Mouse (Mus musculus): Measurements from ENCODE around the gene Zbtb46.

Gene Zbtb46

DNA sequence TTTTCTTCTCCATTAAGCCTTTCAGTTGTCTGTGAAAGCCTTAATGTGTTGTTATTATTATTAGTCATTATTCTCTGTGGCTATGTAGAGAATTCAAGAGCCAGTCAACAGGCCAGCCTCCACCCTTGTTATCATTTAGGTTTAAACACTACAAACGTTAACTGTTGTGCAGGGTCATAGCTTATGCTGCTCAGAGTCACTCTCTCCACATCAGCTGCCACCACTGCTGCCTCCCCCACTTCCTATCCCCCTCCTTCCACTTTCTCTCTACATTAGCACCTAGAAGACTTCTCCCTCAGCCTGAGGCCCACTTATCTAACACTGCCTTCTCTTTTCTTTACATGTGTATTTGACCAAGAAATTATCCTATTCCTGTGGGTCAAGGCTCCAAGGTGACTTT, 57.7 kb downstream of the Zbtb46 start:
- DNase-seq (ENCODE audit: low spot score): no peak

DNA sequence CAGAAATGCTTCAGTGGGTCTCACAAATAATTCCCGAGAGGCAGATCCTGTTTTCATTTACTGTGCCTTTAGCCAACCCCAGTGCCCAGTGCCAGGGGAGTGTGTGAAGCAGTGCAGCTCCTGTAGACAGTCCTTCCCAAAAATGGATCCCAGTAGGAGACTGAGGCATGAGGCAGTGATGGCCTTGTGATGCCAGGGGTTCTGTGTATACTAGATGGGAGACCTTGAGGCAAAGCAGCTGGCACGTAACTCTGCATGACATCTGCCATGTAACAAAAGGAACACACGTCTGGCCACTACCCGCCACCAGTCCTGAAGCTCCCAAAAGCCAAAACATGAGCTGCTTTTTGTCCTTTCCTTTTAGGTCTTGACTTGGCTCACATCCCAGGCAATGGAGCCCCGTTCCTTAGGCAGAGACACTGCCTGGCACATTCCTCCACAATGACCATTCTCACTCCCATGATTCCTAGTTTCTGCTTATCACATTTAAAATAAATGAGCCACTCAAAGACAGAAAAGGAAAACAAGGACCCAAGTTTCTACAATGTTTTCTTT, 61.9 kb downstream of the Zbtb46 start:
- no peak for DNase-seq (ENCODE audit: low spot score)

DNA sequence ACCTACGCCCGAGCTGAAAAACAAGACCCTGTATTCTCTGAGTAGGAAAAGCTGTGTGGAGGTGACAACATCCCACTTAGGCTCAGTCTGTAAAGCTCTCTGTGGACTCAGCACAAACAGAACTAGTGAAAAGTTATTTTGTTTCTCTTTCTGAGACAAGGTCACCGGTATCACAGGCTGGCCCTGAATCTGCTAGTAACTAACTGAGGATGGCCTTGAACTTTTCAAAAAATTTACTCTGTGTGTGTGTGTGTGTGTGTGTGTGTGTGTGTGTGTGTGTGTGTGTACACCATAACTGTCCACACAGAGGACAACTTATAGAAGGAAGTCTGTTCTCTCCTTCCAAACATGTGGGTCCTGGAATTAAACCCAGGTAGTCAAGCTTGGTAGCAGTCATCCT, 65.1 kb downstream of the Zbtb46 start:
- no peak for DNase-seq (ENCODE audit: low spot score)

DNA sequence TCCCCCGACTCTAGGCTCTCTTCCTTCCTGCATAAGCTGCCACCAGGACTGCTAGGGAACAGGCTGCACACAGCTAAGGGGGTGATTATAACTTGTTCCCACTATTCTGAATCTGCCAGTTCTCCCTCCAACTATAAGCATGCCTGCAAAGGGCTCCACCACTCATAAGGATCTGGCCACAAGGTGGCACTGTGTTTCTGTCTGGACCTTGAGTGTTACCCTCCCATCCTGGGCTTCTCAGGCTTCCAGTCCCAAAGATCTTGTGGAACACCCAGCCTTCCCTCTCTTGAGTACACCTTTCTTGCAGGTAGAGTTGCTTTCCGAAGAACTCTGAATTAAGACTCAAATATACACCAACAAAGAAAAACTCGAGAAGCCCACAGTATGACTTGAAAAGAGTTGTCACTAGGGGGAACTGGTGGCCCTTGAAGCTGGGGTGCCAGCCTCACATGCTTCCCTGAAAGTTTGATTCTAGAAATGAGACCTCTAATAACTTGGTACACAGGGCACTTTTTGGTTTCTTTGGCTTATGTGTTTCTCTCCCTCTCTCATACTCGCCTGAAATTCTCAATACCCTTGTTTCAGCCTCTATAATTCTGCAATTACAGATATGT, 66.5 kb downstream of the Zbtb46 start:
- DNase-seq (ENCODE audit: low spot score): peak; percentile 66

DNA sequence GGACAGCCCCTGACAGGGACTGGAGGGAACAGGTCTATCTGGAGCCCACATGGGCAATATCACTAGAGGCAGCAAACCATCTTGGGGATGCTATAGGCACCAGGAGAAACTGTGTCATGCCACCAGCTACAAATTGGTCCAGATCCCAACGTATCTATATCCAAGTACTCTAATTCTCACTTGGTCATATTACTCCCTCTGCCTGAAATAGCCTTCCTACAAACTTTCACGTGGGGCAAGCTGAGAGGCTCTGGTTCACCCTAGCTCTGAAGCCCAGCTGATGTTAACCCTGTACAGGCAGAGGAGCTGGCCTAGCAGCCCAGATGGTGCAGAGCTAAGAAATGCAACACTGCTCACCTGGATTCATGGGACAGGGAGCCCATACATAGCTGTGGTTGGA, 67.7 kb downstream of the Zbtb46 start:
- no peak for DNase-seq (ENCODE audit: low spot score)

DNA sequence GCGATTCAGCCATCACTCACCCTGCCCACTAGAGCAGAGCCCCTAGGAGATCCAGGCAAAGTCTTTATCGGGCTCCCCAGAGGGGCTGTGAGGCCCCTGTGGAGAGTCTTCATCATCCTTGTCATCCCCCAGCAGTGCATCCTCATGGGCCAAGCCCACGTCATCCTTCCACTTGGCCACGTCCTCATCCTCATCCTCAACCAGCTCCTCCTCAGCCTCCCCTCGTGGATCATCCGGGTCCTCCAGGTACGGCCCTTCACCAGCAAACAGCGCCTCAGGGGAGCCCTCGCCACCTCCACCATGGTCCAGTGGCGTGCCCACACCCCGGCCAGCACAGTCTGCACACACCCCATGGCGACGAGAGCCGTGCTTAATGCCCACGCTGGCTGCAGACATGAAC, 68.2 kb downstream of the Zbtb46 start:
- DNase-seq (ENCODE audit: low spot score): no peak

DNA sequence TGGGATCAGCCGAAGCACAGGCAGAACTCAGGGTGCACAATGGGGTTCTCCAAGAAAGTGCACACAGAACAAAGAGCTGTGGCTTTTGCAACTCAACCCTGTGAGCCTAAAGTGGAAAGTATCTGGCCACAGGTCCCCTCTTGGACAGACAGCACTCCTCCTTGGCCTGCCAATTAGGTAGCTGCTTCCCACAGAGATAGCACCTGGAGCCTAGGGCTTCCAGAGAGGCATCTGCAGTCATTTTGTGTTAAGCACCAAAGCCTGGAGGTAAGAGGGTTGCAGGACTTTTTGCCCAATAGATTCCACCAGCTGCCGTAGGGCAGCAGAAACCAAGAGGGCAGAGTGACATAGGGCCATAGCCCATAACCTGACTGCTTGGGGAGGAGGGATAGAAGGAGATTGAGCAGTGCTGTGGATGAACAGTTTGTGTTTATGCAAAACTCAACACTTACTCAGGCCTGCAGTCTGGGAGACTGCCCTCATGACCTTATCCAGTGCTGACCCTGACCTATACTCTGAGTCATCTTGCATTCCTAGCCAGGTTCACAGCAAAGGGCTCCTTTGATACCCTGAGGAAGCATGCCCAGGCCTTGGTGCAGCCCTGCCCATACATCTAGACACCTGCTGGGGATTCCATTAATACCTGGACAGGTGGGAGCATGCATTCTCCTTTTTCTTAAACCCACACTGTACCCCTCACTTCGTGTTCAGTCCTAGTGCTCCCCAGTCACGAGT, 68.9 kb downstream of the Zbtb46 start:
- DNase-seq (ENCODE audit: low spot score): no peak

DNA sequence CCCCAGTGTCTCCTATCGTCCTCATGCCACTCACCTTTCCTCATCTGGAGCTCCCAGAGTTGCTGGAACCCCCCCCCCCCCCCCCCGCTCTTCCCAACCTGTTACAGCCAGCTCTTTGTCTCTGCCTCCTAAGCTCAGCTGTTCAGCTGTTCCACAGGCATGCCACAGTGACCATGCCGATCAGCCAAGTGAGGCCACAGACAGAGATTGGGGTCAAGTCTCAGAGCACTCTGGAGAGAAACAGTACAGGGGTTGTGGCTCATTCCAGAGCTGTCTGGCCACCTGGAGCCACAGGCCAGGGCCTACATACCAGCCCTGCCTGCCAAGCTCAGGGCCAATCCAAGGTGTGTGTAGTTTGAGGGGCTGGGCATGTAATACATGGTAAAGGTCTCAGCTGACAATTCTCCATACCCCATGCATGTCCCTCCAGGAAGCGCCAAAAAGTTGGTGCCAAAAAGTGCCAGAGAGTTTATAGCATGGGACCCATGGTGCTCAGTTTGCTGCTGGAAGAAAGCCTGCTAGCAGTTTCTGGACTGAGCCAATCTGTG, 72.5 kb downstream of the Zbtb46 start:
- no peak for DNase-seq (ENCODE audit: low spot score)

DNA sequence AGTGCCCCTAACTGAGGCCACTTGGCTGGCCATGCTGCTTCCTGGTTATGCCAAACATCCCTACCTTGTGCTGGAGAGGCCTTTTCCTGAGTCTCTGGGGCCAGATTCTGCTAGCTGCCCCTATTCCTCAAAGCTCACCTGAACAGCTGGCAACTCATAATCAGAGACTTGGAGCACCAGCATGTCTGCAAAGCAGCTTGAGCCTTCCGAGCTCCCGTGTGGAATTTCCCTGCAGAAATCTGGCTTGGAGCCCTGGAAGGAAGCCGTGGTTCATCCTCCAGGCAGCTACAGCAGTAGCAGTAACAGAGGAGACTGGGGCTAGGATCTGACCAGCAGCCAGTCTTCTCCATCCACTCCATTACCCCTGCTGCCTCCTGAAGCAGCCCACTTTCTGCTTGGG, 73.3 kb downstream of the Zbtb46 start:
- DNase-seq (ENCODE audit: low spot score): no peak

DNA sequence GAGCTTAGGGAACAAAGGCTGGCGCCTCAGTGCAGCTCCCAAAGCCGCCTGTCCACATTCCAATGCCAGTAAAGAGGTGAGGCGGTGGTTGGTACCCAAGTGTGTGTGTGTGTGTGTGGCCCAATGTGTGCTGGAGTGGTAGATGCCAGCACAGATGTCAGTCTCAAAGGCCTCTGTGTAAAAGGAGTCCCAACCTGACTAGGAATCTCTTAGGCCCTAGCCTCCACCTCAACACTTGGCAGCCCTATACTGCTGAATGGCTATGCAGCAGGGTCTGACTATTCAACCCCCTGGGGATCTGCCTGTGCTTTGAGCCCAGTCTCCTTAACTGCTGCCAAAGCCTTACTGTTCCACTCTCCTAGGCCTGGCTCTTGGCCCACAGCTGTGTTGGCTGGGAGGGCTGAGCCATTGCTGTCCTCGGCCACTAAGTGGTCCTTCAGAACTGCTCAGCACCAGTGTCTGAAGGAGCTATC, 74.3 kb downstream of the Zbtb46 start:
- DNase-seq (ENCODE audit: low spot score): no peak

DNA sequence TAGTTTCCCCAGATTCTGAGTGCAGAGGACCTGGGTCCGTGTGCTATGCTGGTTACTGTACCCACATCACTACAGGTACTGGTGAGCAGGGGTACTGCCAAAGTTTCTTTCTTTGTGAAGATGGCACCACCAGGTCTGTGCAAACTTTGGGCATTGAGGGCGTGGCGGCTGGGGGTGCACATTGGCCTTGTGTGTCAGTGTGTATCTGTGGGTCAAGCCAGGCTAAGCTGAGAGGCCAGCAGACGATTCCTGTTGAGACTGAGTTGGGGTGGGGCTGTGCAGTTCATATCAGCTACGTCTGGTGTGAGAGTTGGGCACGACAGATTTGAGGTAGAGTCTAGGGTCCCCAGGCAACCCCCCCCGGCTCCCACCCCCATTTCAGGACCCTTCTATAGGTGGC, 74.8 kb downstream of the Zbtb46 start:
- DNase-seq (ENCODE audit: low spot score): no peak

DNA sequence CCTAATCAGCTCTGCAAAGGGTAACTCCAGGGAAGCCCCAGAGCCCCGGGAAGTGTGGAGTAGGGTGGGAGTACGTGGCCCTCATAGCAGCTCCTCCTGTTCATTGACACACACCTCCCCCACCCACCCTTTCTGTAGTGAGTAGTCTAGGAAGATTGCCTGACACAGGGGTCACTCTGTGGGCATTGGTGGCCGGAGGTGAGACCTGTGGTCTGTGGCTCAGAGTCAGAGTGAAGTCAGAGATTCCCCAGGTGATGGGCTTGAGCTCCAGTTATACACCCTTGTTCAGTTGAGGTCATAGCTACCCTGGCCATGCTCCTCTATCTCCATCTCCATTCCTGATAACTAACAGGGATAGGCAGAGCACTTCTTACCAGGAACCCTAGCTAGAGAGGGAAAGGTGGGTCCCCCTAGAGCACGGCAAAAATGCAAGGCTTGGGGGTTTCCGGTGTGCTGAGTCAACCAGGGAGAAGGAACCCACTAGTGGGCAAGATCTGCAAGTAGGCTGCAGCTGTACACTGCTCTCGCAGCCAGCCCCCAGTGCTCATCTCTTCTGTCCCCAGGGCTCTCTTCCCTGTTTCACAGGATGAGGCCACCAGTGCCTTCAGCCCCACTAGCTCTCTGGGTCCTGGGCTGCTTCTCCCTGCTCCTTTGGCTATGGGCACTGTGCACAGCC, 77.5 kb downstream of the Zbtb46 start:
- no peak for DNase-seq (ENCODE audit: low spot score)

DNA sequence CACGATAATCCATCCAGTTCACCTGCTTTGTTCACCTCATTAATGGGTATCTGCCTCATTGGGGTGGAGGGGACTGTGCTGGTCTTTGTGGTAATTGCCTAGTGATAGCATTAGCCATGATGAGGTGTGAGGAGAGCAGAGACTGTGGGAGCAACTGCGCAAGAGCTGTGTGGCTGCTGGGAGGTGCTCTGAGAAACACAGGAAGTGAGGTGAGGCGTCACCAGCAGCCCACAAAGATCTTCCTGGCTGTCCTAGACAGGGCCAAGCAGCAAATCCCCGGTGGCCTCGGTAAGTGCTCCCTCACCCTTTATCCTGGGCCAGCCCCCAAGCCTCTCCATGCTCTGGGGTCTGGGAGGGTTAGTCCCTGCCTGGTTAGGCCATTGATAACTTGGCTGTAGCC, 78.1 kb downstream of the Zbtb46 start:
- DNase-seq (ENCODE audit: low spot score): no peak

DNA sequence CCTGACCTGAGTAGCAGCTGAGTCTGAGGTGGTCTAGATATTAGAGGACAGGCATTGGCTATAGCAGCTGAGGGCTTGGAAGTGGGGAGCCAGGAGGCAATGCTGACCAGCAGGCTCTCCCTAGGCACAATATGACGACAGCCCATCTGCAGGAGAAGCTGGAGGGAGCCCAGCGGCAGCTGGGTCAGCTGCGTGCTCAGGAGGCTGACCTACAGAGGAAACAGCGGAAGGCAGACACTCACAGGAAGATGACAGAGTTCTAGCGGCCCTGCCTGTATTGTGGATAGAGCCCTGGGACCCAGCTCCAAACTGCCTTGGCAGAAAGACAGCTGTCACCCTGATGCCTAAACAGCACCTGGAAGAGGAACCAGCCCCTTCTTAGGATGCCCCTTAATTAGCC, 79.0 kb downstream of the Zbtb46 start:
- no peak for DNase-seq (ENCODE audit: low spot score)

DNA sequence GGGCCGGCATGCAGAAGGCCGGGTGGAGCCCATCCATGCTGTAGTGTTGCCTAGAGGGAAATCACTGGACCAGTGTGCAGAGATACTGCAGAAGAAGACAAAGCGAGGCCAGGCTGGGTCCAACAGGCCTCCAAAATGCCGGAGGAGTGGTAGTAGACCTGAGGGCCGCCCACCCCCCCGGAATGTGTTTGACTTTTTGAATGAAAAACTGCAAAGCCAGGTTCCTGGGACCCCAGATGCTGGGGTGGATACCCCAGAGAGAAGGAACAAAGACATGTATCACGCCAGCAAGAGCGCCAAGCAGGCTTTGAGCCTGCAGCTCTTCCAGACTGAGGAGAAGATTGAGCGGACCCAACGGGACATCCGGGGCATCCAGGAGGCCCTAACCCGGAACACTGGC, 79.4 kb downstream of the Zbtb46 start, which contains the start of gene Lime1:
Lime1 (plus strand) TSS at position 301 of the 400 bp plus-strand sequence.
- no peak for DNase-seq (ENCODE audit: low spot score)

DNA sequence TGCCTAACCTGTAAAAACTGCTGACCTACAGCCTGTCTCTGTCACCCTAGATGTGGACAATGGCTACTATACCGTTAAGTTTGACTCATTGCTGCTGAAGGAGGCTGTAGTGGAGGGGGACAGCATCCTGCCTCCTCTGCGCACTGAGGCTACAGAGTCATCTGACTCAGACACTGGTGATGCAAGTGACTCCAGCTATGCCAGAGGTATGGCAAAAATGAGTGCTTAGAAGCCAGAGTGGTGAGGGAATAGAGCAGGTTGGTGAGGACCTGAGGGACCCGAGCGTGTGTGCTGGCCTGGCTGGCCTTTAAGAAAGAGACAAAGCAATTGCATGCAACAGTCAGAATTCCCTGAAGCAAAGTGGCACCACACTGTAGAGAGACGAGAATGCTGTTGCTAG, 80.5 kb downstream of the Zbtb46 start:
- DNase-seq (ENCODE audit: low spot score): no peak

DNA sequence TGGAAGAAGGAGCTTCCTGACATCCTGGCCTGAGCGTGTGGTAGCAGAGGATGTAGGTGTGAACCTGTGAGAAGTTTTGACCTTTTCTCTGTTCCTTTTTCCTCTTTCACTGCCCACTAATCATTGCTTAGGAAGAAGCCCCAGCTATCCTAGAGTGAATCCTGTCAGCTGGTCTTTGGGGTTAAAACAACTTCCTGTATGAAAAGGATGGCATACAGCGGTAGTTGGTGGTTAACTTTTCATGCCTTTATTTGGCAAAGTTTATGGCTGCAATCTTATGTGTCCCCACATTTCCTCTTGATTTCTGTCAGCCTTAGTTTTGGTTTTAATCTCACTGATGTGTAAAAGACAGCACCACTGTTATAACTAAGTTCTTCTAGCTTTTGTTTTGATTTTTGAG, 82.0 kb downstream of the Zbtb46 start:
- DNase-seq (ENCODE audit: low spot score): no peak

DNA sequence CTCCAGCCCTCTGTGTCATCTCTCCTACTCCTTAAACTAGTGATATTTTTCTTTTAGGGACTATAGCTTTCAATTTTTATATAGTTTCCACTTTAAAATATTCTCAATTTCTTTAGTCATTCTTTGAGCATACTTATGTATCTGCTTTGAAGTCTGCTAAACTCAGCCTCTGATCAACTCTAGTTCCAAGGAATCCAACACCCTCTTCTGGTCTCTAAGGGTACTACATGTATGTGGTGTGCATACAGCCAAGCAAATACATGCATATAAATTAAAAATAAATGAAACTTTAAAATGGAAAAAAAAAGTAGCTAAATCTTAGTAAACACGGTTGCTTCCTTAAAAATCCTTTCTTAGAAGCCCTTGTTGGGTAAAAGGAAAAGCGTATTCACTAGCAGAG, 83.4 kb downstream of the Zbtb46 start:
- no peak for DNase-seq (ENCODE audit: low spot score)

DNA sequence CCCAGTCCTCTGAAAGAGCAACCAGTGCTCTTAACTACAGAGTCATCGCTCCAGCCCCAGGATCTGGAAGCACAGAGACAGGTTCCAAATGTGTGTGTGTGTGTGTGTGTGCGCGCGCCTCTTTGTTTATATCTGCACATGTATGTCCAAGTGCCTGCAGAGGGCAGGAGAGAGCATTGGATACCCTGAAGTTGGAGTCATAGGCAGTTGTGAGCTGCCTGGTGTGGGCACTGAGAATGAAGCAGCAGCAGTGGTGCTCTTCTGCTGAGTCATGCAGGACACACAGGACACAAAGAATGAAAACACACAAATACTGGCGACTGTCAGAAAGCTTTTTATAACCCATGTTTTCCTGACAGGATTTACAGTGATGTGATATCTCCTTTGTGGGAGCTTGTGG, 89.2 kb downstream of the Zbtb46 start:
- no peak for DNase-seq (ENCODE audit: low spot score)

DNA sequence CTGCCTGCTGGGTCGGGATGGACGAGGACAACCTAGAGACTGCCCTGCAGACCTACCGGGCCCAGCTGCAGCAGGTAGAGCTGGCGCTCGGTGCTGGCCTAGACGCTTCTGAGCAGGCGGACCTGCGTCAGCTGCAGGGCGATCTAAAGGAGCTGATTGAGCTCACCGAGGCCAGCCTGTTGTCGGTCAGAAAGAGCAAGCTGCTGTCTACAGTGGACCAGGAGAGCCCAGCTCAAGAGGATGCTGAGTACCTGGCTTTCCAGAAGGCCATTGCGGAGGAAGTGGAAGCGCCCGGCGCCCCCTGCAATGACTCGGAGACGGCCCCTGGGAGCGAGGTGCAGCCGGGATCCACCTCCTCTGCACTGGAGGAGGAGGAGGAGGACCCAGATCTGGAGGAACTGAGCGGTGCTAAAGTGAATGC, 93.6 kb downstream of the Zbtb46 start:
- no peak for DNase-seq (ENCODE audit: low spot score)

DNA sequence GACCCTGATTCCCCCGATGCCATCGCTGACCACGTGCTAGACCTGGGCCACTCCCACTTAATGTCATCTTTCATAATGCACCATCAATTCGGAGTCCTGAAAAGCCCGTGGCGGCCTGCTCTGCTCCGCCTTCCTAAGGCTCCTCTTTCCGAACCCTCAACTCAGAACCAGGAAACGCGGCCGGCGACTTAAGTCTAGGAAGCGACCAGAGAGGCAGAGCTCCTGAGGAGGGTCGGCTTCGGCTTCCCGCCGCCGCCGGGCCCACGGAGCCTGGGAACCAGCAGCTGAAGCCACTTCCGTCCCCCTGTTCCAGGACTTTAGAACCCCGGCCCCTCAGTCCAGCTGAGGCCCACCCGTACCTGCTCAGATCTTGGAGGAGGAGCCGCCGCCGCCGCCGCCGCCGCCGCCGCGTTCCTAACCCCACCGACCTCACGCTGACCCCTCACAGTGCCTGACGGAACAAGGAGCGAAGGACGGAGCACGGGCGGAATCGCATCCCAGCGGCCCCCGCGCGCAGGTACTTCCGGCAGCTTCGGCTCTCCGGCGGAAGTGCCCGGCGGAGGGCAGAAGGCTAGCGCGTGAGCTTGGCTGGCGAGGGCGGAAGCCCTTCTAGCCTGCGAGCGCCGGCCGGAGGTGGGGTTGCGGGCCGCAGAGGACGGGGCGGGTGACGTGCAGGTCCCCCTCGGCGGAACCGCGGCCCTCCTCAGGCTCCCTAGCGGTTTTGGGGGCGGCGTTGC, 94.2 kb downstream of the Zbtb46 start, which contains the start of the genes Zgpat and Arfrp1:
Zgpat (plus strand) TSS at position 69 of the 737 bp plus-strand sequence.
Arfrp1 (minus strand) TSS at position 545 of the 737 bp plus-strand sequence.
- peak; percentile 41 for DNase-seq (ENCODE audit: low spot score)

DNA sequence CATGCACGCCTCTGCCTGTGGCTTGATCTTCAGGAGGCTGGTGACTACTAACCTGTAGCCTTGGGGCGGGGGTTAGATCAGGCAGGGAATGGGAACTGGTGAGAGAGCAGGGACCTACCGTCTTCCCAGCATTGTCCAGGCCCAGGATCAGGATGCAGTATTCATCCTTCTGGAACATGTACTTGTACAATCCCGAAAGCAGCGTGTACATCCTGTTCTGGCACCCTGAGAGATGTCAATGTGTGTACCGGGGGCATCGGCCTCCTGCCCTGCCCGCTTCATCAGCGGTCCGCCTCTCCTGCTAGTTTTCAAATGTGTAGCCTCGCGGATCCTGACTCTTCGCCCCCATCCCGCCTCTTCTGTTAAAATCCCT, 94.8 kb downstream of the Zbtb46 start:
- no peak for DNase-seq (ENCODE audit: low spot score)
